Mouse (Mus musculus) heart, adult 9 months (tissue): ENCODE results near the gene Gm6525.
A peak's percentile ranks its signal among the peaks of the same experiment; 100 is the strongest.

ENCODE experiments used
- DNase-seq, 2 experiments: peaks; one replicate each; pipeline ENCODE4 v3.0.0; 2022; ENCODE audit warnings: low spot score in 2 of 2

The Gm6525 gene

DNA sequence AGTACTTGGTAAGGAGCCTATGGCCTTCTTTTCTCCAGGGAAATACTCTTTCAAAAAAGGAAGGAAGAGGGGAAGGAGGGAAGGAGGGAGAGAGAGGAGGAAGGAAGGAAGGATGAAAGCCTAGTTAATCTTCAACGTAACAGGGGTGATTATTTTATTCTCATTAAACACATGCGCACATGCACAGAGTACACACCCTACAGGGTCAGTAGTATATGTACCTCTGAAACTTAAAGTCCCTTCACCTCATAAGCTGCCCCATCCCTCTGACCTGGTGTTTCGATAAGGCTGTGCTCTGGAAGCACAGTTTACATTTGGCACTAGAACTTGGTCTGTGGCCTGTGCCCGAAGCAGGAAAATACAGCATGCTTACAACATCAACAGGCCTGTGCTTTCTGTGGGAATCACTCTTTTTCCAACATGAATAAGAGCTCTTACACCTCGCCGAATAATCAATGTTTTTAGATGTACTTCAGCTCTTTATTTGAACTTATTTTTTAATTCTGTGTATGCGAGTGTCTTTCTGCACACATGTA is 37.5 kb downstream of the Gm6525 start:
- DNase-seq = no peak

- no peak for DNase-seq
Measured at GRCm38 (mm10) chr3:84214501-84214900, 40.6 kb downstream of the Gm6525 start.

DNA sequence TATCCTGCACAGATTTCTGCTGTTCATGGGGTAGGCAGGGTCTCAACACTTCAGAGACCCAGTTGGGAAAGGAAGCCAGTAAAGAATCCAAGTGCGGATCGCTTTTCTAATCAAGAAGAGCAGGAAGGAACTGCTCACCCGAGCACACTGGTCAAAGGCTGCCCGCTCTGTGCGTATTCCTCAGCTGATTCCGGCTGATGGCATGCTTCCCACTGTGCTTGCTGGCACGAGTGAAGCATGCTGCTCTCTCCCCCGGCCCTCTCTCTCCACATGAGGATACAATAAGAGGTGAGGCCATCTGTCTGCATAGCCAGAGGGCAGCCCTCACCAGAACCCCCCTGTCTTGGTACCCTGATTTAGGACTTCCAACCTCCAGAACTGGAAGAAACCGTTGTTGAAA is 41.3 kb downstream of the Gm6525 start:
- DNase-seq = no peak

- DNase-seq = no peak
Measured at GRCm38 (mm10) chr3:84215743-84216360, 41.9 kb downstream of the Gm6525 start.

- DNase-seq = no peak
Measured at GRCm38 (mm10) chr3:84217118-84217960, 43.4 kb downstream of the Gm6525 start.

DNA sequence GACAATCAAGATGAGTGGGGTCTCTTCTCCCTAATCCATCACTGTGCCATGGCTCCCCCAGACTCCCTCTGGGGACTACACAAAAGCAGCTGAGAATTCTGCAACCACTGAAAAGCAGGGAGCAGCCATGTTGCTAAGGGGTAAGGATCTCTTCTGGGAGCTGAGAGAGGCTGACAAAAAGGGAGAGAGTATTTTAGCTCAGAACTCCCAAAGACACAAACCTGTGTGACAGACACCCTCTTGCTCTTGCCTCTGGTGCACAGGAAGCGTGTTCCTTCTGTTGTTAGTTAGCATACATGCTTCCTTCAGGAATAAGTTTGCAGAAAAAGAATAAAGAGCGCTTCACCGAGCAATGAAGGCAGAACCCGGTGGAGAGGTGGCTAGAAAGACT is 44.1 kb downstream of the Gm6525 start:
- no peak for DNase-seq

GRCm38 (mm10) chr3:84218498-84218897 is 44.6 kb downstream of the Gm6525 start:
- DNase-seq = no peak

DNA sequence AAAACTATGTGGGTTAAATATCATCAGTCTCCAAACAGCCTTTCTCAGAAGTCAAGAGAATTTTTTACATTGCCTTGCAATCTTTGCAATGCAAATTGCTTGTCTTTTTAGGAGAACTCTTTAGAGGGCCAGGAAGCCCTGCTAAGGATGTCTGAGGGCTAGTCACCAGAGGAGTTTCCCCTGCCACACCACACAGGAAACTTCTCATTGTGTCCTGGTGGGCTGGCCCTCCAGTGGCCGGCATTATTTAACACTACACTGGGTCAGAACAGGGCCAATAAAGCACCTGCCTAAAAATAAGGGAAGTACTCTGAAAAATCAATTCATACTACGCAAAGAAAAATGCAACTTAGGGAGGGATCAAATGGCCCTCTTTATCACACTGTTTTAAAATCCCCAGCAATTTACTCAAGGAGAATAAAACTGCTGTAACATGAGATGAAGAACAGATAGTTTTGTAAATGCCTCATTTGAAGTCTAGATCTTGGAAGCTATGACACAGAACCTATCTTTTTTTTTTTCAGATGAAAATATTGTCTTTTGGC is 45.3 kb downstream of the Gm6525 start:
- peak in 1 of 2 experiments; percentile 30 for DNase-seq

- no peak for DNase-seq
Measured at GRCm38 (mm10) chr3:84219720-84220273, 45.9 kb downstream of the Gm6525 start.

DNA sequence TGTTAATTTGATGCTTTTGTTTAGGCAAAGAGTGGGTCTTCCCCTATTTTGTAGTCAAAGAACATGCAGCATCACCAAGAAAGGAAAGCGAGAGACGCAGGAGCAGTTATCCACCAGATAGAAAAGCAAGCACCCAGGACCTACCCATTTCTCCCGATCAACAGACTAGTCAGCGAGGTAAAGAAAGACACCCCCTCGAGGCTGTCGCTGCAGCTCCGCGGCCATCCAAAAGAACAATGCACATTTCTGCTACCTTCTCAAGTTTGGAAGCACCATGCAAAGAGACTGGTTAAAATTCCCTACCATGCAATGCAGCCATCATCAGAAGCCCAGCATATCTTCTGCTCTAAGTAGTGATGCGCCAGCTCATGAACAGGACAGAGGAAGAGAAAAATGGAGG is 46.4 kb downstream of the Gm6525 start:
- DNase-seq = no peak

DNA sequence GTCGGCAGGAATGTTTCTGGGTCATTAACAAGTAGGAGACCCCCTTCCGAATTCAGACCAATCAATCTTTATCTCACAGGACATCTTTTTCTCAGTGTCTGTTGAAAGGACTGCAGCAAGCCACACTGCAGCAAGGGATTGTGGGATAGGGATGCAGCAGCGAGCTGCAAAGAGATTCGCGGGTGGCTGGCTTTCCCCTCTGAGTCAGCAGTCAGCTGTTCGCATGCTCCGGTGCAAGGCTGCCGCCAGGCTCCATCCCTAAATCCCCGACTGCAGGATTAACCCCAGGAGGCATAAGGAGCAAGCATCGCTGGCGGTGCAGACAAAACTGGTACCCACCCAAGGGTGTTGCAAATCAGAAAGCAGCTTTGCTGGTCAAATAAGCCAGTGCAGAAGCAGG is 46.8 kb downstream of the Gm6525 start:
- peak; percentile 50 to 64 for DNase-seq
